Mouse (Mus musculus) kidney, adult 2 months (tissue): ENCODE measurements at regions not wholly inside any gene's neighbourhood (a gene's known extent, or its start where the extent isn't known, plus 50 kb on each side); places are given as distances from the start of the nearest gene placed in this dataset.

ENCODE experiments used
- CTCF ChIP-seq: fragments of 200-500 bp; conservative IDR thresholded peaks from 2 replicates; pipeline ENCODE4 v1.5.1; 2011; ENCODE audit warnings: low read depth, mild to moderate bottlenecking, control low read depth, low read length, moderate library complexity, mixed read lengths; ENCODE audit not compliant: insufficient read depth, insufficient read length
- POLR2A ChIP-seq: fragments of 200-500 bp; IDR thresholded peaks from one replicate; pipeline ENCODE4 v1.6.1; 2011; ENCODE audit warnings: low read depth, low read length, control low read depth

- TF ChIP-seq CTCF = no peak
- TF ChIP-seq POLR2A = no peak
Observed at GRCm38 (mm10) chr2:11016446-11016845, 155.5 kb upstream of the Prkcq start.
